Mouse (Mus musculus): ENCODE results near the gene Ferd3l. TPM values are rescaled to one million over a fixed set of nuclear protein-coding genes. Genes with fewer than 3 reads are reported as not detected.

The Ferd3l gene
- polyA plus RNA-seq (2014; fragmentation: Nextera tagmentation; extraction: Ambion mirVana) = not detected in 2 replicates

DNA sequence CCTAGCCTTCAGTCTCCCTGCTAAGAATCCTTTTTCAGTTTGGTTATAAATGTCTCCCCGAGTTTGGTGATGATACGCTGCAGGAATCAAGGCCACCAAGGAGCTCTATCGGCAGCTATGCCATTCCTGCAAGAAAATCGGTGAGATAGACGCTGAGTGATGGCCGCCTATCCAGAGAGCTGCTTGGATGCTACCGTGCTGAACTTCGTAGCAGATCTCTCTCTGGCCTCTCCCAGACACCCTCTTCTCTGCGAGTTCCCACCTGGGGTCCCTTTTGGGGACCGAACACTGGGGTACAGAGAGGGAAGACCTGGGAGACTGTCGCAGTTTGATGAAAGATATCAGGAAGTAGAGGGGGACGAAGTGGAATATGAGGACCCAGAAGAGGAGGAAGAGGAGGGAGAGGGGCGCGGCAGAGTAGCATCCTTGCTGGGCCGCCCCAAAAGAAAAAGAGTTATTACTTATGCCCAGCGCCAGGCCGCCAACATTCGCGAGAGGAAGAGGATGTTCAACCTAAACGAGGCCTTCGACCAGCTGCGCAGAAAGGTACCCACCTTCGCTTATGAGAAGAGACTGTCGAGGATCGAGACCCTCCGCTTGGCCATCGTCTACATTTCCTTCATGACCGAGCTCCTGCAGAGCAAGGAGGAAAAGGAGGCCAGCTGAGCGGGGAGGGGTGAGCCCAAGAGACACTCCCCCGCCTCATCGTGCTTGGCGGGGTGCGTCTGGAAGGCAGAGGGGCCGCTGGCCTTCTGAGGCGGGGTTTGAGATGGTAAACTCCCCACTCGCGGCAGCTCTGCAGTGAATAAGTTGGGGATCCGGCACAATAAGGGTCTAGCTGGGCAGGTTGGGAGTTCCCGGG lies at the start of gene Ferd3l:
Ferd3l (plus strand) TSS at position 95 of the 862 bp plus-strand sequence.
- H3K4me1 ChIP-seq (replicated peaks; ENCODE audit: control insufficient read depth, insufficient read depth, low read length) = no peaks in the 10 kb centered on the region
- DNase-seq (ENCODE audit: low spot score) (no peak), ATAC-seq (replicated peaks; ENCODE audit: low FRiP score) (no peak)
- no peaks in the 10 kb centered on the region for H3K36me3 ChIP-seq (ENCODE audit: control insufficient read depth, insufficient read depth, low read length)
- peak within 1 kb of the TSS; percentile 22; the same call in 1 of the 2 replicates for H3K4me2 ChIP-seq
- no peak within 1 kb of the TSS for H3K27ac ChIP-seq (ENCODE audit: low read depth, low read length)
- 2% methylated on average over 39 of the region's 39 CpGs for WGBS
- peaks cover 32% of the 10 kb centered on the region for H3K27me3 ChIP-seq (replicated peaks; ENCODE audit: control insufficient read depth, insufficient read depth, low read length)
- no peaks in the 10 kb centered on the region for H3K9me3 ChIP-seq (ENCODE audit: control insufficient read depth, low read length)
- H3K9ac ChIP-seq (ENCODE audit: low read depth, low read length) = no peak within 1 kb of the TSS
- no peak within 1 kb of the TSS for H3K4me3 ChIP-seq (ENCODE audit: low read depth, low read length)

DNA sequence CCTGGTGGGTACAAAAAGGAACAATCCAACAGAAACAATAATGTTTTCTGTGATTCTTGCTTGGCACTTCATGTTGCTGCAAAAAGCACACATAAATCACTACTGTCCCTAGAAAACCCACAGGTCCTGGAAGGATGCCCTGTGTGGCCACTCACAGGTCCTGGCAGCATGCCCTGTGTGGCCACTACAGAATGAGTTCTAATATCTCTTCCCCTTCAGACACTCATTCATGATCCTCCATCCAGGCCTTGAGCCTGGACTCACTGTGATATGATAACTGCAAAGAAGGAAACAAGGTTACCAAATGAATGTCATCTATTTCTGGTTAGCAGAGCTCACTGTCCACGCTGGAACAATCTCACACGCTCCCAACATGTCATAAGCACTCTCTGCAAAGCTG lies 34.3 kb upstream of the Ferd3l start:
- H3K27ac ChIP-seq (ENCODE audit: low read depth, low read length) = no peak overlapping the region
- DNase-seq (ENCODE audit: low spot score) (no peak), ATAC-seq (replicated peaks; ENCODE audit: low FRiP score) (no peak)
- H3K9ac ChIP-seq (ENCODE audit: low read depth, low read length) = no peak overlapping the region
- no peaks in the 10 kb centered on the region for H3K4me1 ChIP-seq (replicated peaks; ENCODE audit: control insufficient read depth, insufficient read depth, low read length)
- no peaks in the 10 kb centered on the region for H3K36me3 ChIP-seq (ENCODE audit: control insufficient read depth, insufficient read depth, low read length)
- 70% methylated on average over 2 of the region's 2 CpGs for WGBS
- H3K27me3 ChIP-seq (replicated peaks; ENCODE audit: control insufficient read depth, insufficient read depth, low read length) = no peaks in the 10 kb centered on the region
- no peak overlapping the region for H3K4me3 ChIP-seq (ENCODE audit: low read depth, low read length)
- no peak overlapping the region for H3K4me2 ChIP-seq
- no peaks in the 10 kb centered on the region for H3K9me3 ChIP-seq (ENCODE audit: control insufficient read depth, low read length)

DNA sequence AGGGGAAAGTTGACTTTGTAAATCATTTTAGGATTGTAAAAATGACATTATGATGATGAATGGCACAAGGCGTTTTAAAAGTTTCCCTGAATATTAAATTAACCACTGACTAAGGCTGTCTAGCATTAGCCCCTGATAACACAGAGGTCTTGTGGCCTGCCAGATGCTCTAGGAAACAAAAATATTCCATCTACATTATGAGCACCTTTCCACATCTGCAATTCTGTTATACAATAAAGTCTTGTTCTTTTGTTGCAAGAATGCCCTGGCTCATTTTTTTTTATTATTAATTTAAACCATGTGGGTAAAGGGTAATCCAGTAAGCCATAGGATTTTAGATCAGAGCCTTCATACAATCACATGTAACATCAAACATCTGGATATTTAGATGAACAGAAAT lies 33.6 kb upstream of the Ferd3l start:
- 82% methylated on average over 1 of the region's 1 CpGs for WGBS
- Histone ChIP-seq H3K4me2 (no peak overlapping the region), H3K9me3 (ENCODE audit: control insufficient read depth, low read length) (no peaks in the 10 kb centered on the region), H3K4me3 (ENCODE audit: low read depth, low read length) (no peak overlapping the region), H3K27me3 (replicated peaks; ENCODE audit: control insufficient read depth, insufficient read depth, low read length) (no peaks in the 10 kb centered on the region), H3K4me1 (replicated peaks; ENCODE audit: control insufficient read depth, insufficient read depth, low read length) (no peaks in the 10 kb centered on the region), H3K9ac (ENCODE audit: low read depth, low read length) (no peak overlapping the region), H3K36me3 (ENCODE audit: control insufficient read depth, insufficient read depth, low read length) (no peaks in the 10 kb centered on the region), H3K27ac (ENCODE audit: low read depth, low read length) (no peak overlapping the region)
- DNase-seq (ENCODE audit: low spot score) (no peak), ATAC-seq (replicated peaks; ENCODE audit: low FRiP score) (no peak)

DNA sequence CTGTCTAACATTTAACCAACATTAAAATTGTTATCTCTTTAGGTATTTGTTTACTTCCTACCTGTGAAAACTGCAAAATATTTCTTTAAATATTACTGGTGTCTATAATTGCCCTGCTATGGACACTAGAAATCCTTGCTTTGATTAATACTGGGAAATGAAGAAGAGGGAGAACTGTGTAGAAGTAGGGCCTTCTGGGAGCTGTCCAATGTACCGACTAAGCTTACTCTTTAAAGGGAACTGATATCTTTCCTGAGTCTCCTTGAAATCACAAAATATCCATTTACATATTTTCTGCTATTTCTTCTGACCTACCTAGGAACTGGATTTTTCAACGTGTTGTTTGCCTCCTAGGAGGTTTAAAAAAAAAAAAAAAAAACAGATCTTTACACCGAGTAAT lies 1.5 kb upstream of the Ferd3l start:
- no peaks in the 10 kb centered on the region for H3K9me3 ChIP-seq (ENCODE audit: control insufficient read depth, low read length)
- H3K9ac ChIP-seq (ENCODE audit: low read depth, low read length) = no peak overlapping the region
- H3K4me3 ChIP-seq (ENCODE audit: low read depth, low read length) = no peak overlapping the region
- no peak overlapping the region for H3K4me2 ChIP-seq
- no peak for ATAC-seq (replicated peaks; ENCODE audit: low FRiP score)
- no peak overlapping the region for H3K27ac ChIP-seq (ENCODE audit: low read depth, low read length)
- 14% methylated on average over 3 of the region's 3 CpGs for WGBS
- H3K36me3 ChIP-seq (ENCODE audit: control insufficient read depth, insufficient read depth, low read length) = no peaks in the 10 kb centered on the region
- no peaks in the 10 kb centered on the region for H3K4me1 ChIP-seq (replicated peaks; ENCODE audit: control insufficient read depth, insufficient read depth, low read length)
- no peak for DNase-seq (ENCODE audit: low spot score)
- peaks cover 32% of the 10 kb centered on the region for H3K27me3 ChIP-seq (replicated peaks; ENCODE audit: control insufficient read depth, insufficient read depth, low read length)

DNA sequence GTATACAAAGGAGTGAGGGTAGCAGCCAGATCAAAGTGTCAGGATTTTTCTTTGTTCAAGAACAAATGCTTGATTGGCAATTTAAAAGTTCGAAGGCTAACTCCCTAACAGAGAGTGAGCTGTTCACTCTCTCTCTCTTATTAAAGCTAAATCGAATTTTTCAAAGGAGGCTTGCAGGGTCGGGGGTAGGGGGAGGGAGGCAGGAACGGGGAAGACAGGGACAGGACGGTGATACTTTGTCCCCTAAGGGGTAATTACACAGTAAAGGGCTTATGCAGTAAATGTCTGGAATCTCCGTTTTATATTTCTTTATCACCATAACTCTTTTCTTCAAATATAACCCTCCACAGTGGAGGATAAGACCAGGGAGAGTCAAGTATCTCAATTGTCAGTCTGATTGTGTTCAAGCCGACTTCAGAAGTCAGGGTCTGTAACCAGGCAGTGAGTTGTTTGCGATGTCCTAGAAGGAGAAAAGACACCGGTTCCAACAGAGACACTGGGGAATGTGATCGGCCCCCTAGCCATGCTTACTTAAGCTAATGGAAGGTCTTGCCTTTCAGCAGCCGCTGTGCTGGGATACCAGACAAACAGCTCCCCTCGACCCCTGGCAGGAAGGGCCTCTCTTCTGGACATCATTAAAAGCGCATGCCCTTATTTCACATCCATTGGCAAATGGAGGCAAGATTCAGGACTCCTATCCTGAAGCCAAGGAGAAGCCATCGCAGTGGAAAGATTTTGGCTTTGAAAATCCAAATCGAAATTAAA lies 709 bp upstream of the Ferd3l start:
- 6% methylated on average over 15 of the region's 15 CpGs for WGBS
- H3K9me3 ChIP-seq (ENCODE audit: control insufficient read depth, low read length) = no peaks in the 10 kb centered on the region
- ATAC-seq (replicated peaks; ENCODE audit: low FRiP score) (no peak), DNase-seq (ENCODE audit: low spot score) (no peak)
- H3K27ac ChIP-seq (ENCODE audit: low read depth, low read length) = no peak overlapping the region
- H3K4me3 ChIP-seq (ENCODE audit: low read depth, low read length) = no peak overlapping the region
- no peaks in the 10 kb centered on the region for H3K4me1 ChIP-seq (replicated peaks; ENCODE audit: control insufficient read depth, insufficient read depth, low read length)
- peaks cover 32% of the 10 kb centered on the region for H3K27me3 ChIP-seq (replicated peaks; ENCODE audit: control insufficient read depth, insufficient read depth, low read length)
- no peak overlapping the region for H3K9ac ChIP-seq (ENCODE audit: low read depth, low read length)
- H3K36me3 ChIP-seq (ENCODE audit: control insufficient read depth, insufficient read depth, low read length) = no peaks in the 10 kb centered on the region
- no peak overlapping the region for H3K4me2 ChIP-seq

DNA sequence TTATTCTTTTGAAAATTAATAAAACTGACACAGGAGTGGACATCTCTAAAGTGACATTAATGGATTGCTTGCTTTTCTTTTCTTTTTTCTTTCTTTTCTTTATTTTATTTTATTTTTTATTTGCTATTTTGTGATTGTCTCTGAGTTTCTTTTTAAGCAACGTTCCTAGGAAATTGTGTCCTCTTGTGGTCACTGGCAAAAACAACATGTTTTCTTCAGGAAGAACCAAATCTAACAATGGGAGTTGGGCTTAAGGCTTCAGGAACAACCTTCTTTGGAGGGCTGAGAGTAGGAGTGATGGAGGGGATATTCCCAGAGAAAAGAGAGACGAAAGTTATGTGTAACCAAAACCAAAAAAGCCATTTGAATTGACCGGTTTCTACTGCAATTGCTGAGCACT lies 24.6 kb downstream of the Ferd3l start:
- H3K27ac ChIP-seq (ENCODE audit: low read depth, low read length) = no peak overlapping the region
- H3K4me3 ChIP-seq (ENCODE audit: low read depth, low read length) = no peak overlapping the region
- WGBS = 9% methylated on average over 3 of the region's 3 CpGs
- no peak overlapping the region for H3K9ac ChIP-seq (ENCODE audit: low read depth, low read length)
- DNase-seq (ENCODE audit: low spot score) = no peak
- H3K4me2 ChIP-seq = no peak overlapping the region
- H3K27me3 ChIP-seq (replicated peaks; ENCODE audit: control insufficient read depth, insufficient read depth, low read length) = peaks cover 40% of the 10 kb centered on the region
- H3K9me3 ChIP-seq (ENCODE audit: control insufficient read depth, low read length) = no peaks in the 10 kb centered on the region
- no peaks in the 10 kb centered on the region; the same call in 1 of the 2 replicates for H3K4me1 ChIP-seq (replicated peaks; ENCODE audit: control insufficient read depth, insufficient read depth, low read length)
- ATAC-seq (replicated peaks; ENCODE audit: low FRiP score) = no peak
- no peaks in the 10 kb centered on the region for H3K36me3 ChIP-seq (ENCODE audit: control insufficient read depth, insufficient read depth, low read length)

DNA sequence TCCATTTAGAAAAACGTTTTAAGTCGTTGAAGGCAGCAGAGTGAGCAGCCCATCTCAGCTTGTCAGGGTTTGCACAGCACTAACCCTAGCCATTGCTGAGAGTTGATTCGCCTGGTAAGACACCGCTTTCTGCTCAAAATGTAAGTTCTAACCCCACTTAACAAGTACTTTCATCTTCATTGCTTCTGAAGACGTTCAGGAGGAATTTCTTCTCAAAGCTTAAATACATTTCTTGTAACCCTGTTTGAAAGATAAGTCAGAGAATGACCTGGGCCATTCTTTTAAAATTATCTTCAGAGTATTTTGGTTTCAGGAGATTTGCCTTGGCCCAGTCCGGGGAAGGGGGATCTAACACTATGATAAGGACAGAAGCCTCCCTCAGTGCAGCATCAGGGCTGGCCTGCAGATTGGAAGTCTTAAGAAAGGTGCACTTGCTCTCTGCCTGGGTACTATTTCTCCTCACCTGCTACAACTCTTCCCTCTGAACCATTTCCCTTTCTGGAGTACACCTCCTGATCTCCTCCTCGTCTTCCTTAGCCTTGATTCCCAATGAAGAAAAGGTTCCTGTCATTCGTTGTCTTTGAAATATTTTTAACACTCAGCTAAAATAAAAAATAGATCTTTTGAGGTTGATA lies 26.8 kb downstream of the Ferd3l start:
- H3K36me3 ChIP-seq (ENCODE audit: control insufficient read depth, insufficient read depth, low read length) = no peaks in the 10 kb centered on the region
- no peaks in the 10 kb centered on the region for H3K9me3 ChIP-seq (ENCODE audit: control insufficient read depth, low read length)
- H3K9ac ChIP-seq (ENCODE audit: low read depth, low read length) = no peak overlapping the region
- peaks cover 59% of the 10 kb centered on the region for H3K27me3 ChIP-seq (replicated peaks; ENCODE audit: control insufficient read depth, insufficient read depth, low read length)
- no peak for DNase-seq (ENCODE audit: low spot score)
- no peak for ATAC-seq (replicated peaks; ENCODE audit: low FRiP score)
- 19% methylated on average over 8 of the region's 8 CpGs for WGBS
- H3K4me2 ChIP-seq = no peak overlapping the region
- no peak overlapping the region for H3K4me3 ChIP-seq (ENCODE audit: low read depth, low read length)
- no peaks in the 10 kb centered on the region; the same call in none of the 2 replicates for H3K4me1 ChIP-seq (replicated peaks; ENCODE audit: control insufficient read depth, insufficient read depth, low read length)
- no peak overlapping the region for H3K27ac ChIP-seq (ENCODE audit: low read depth, low read length)

DNA sequence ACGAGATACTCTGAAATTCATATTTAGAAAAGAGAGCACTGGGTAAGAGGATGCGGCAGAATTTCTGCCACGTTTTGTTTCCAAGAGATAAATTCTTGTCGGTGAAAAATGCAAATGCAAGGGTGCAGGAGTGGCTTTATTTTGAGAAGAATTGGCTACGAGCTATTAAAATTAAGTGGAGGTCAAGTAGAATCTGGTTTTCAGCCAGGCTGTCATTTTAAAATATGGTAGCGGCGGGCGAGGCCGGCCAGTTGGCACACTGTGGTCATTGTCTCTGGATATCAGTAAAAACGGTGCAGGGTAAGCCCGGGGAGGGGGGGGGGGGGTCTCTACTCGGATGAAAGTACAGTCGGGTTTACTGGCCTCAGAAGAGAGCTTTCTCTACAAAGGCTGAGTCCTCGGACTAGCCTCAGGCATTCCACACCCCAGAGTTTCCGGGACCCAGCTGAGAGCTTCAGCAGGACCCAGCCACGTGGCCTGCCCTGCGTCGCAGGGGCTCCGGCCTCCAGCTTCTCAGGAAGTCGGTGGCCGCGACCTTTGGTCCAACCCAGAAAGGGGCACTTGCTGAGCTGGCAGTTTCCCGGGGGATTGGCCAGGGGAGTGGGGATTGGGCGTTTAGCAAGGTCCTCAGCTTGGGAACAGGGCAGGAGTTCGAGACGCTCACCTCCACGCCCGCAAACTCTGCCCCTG lies 27.5 kb downstream of the Ferd3l start:
- H3K4me3 ChIP-seq (ENCODE audit: low read depth, low read length) = peak overlapping the region; percentile 12; the same call in 1 of the 2 replicates
- no peaks in the 10 kb centered on the region for H3K9me3 ChIP-seq (ENCODE audit: control insufficient read depth, low read length)
- no peak overlapping the region for H3K27ac ChIP-seq (ENCODE audit: low read depth, low read length)
- peak; percentile 35 for DNase-seq (ENCODE audit: low spot score)
- H3K36me3 ChIP-seq (ENCODE audit: control insufficient read depth, insufficient read depth, low read length) = no peaks in the 10 kb centered on the region
- H3K9ac ChIP-seq (ENCODE audit: low read depth, low read length) = no peak overlapping the region
- no peaks in the 10 kb centered on the region; the same call in none of the 2 replicates for H3K4me1 ChIP-seq (replicated peaks; ENCODE audit: control insufficient read depth, insufficient read depth, low read length)
- 6% methylated on average over 28 of the region's 28 CpGs for WGBS
- H3K4me2 ChIP-seq = peak overlapping the region; percentile 43
- no peak for ATAC-seq (replicated peaks; ENCODE audit: low FRiP score)
- H3K27me3 ChIP-seq (replicated peaks; ENCODE audit: control insufficient read depth, insufficient read depth, low read length) = peaks cover 59% of the 10 kb centered on the region
